In genomic region chr1:143733914-143734410, GRCm38 (mm10) we compare ENCODE assay signal across 28 mouse cellular contexts.
"Had no signal": no experiment of that assay in that cellular context is flagged by ENCODE, and none has a peak within 500 bp of the region (broad histone marks: within the 10 kb centered on the region; RNA-seq: fewer than 3 reads in every experiment).

No protein-coding gene starts in this region.

- H3K4me3 ChIP-seq: gastrocnemius, adult 2 months; heart, adult 2 months; heart, embryonic 13.5 days; heart, embryonic 15.5 days; hindbrain, embryonic 10.5 days; hindbrain, embryonic 12.5 days; kidney, embryonic 15.5 days; limb, embryonic 13.5 days; limb, embryonic 15.5 days; liver, embryonic 12.5 days had no signal

- H3K4me1 ChIP-seq: heart, embryonic 13.5 days; heart, embryonic 15.5 days; hindbrain, embryonic 10.5 days; hindbrain, embryonic 12.5 days; kidney, embryonic 15.5 days; limb, embryonic 13.5 days; limb, embryonic 15.5 days had no signal

- DNase-seq: gastrocnemius, adult 2 months; gastrocnemius, postnatal 10 days; gastrocnemius, postnatal 25 days; heart, adult 2 months; heart, postnatal 14 days; heart, postnatal 36 days; kidney, adult 11 months; kidney, adult 2 months; kidney, adult 9 months; kidney, postnatal 14 days; kidney, postnatal 36 days; layer of hippocampus, adult 9-11 months; layer of hippocampus, postnatal 36 days; left cerebral cortex, postnatal 4 days had no signal

- H3K4me2 ChIP-seq: heart, embryonic 11.5 days; heart, embryonic 13.5 days; heart, embryonic 15.5 days; hindbrain, embryonic 12.5 days; hindbrain, embryonic 14.5 days; kidney, embryonic 15.5 days; limb, embryonic 13.5 days; limb, embryonic 15.5 days; liver, embryonic 12.5 days had no signal

- H3K27ac ChIP-seq: gastrocnemius, adult 2 months; heart, adult 2 months; heart, embryonic 13.5 days; heart, embryonic 15.5 days; hindbrain, embryonic 10.5 days; hindbrain, embryonic 12.5 days; hindbrain, embryonic 14.5 days; kidney, embryonic 15.5 days; kidney, postnatal 0 days; limb, embryonic 13.5 days; limb, embryonic 15.5 days; liver, embryonic 12.5 days; liver, embryonic 14.5 days had no signal

- H3K27me3 ChIP-seq: heart, embryonic 13.5 days; heart, embryonic 15.5 days; hindbrain, embryonic 12.5 days; kidney, embryonic 15.5 days; limb, embryonic 13.5 days; limb, embryonic 15.5 days; liver, embryonic 12.5 days had no signal

- H3K9me3 ChIP-seq: heart, embryonic 13.5 days; heart, embryonic 15.5 days; hindbrain, embryonic 10.5 days; hindbrain, embryonic 12.5 days; kidney, embryonic 15.5 days; limb, embryonic 13.5 days; limb, embryonic 15.5 days; liver, embryonic 12.5 days had no signal

- ATAC-seq: hindbrain, embryonic 16.5 days; intestine, embryonic 16.5 days; liver, embryonic 12.5 days had no signal

- H3K36me3 ChIP-seq: heart, embryonic 13.5 days; heart, embryonic 15.5 days; hindbrain, embryonic 10.5 days; hindbrain, embryonic 12.5 days; kidney, embryonic 15.5 days; limb, embryonic 13.5 days; limb, embryonic 15.5 days; liver, embryonic 12.5 days had no signal

- H3K9ac ChIP-seq: heart, embryonic 13.5 days; heart, embryonic 15.5 days; hindbrain, embryonic 12.5 days; hindbrain, embryonic 14.5 days; kidney, embryonic 15.5 days; limb, embryonic 13.5 days; limb, embryonic 15.5 days; liver, embryonic 12.5 days; liver, embryonic 14.5 days had no signal
